Comparison of ENCODE assay signal across 11 mouse cellular contexts in the genomic region with DNA sequence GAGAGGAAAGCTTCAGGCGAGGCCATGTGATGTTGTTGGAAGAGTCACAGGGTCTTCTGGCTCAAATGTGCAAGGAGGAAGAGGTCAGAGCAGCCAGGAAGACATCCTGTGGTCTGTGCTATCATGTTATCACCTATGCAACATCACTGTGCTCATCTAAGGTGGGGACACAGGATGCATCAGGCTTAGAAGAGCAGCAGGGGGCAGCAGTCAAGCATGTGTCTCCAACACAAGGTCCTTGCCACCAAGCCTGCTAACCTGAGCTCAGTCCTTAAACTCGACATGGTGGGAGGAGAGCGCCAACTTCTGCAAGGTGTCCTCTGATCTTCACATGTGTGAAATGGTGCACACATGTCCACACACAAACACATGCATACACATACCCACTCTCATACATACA. TPM values are rescaled to one million over a fixed set of nuclear protein-coding genes. Genes with fewer than 3 reads are reported as not detected.
DNase-seq lines count a peak whose midpoint lies in the region; ATAC-seq and TF ChIP-seq lines count a peak whose summit lies in the region.
"Had no signal": no experiment of that assay in that cellular context is flagged by ENCODE, and none has a peak within 500 bp of the region (broad histone marks: within the 10 kb centered on the region; RNA-seq: fewer than 3 reads in every experiment).

No protein-coding gene starts in this region.

- no peak overlapping the region for H3K27ac ChIP-seq in hindbrain, postnatal 0 days
- no peak overlapping the region for H3K27ac ChIP-seq in hindbrain, embryonic 16.5 days (ENCODE audit: low read depth, low read length)
- no peak overlapping the region for H3K27ac ChIP-seq in spleen, adult 2 months (ENCODE audit: insufficient read depth, low read length)
- H3K27ac ChIP-seq in embryonic fibroblast, embryonic 13.5 days (ENCODE audit: insufficient read depth, low read length), result no peak overlapping the region
- no peak overlapping the region for H3K27ac ChIP-seq in heart, embryonic 11.5 days (ENCODE audit: low read depth, low read length)
- H3K27ac ChIP-seq: hindbrain, embryonic 15.5 days; limb, embryonic 12.5 days had no signal

- peak; percentile 44 for TF ChIP-seq CTCF in hindbrain, postnatal 0 days (IDR thresholded peaks at IDR 0.05; ENCODE audit: low read depth)
- TF ChIP-seq CTCF in spleen, adult 2 months (IDR thresholded peaks at IDR 0.05; ENCODE audit: extremely low read depth, insufficient read depth, insufficient read length, insufficient replicate concordance), result peak; percentile 41; the same call in 1 of the 2 replicates
- TF ChIP-seq CTCF in embryonic fibroblast, embryonic 13.5 days (IDR thresholded peaks at IDR 0.05; ENCODE audit: borderline replicate concordance, insufficient read depth, low read length), result peak; percentile 26; the same call in 1 of the 2 replicates

- H3K27me3 ChIP-seq in hindbrain, postnatal 0 days (ENCODE audit: insufficient read depth, low read length), result no peaks in the 10 kb centered on the region
- no peaks in the 10 kb centered on the region for H3K27me3 ChIP-seq in hindbrain, embryonic 16.5 days (replicated peaks; ENCODE audit: control insufficient read depth, insufficient read depth, low read length)
- H3K27me3 ChIP-seq in spleen, adult 2 months (ENCODE audit: control insufficient read depth, insufficient read depth, low read length), result no peaks in the 10 kb centered on the region
- no peaks in the 10 kb centered on the region for H3K27me3 ChIP-seq in heart, embryonic 11.5 days (ENCODE audit: control insufficient read depth, insufficient read depth, low read length)
- H3K27me3 ChIP-seq: hindbrain, embryonic 15.5 days; limb, embryonic 12.5 days had no signal

- 86% methylated on average over 3 of the region's 3 CpGs for WGBS in hindbrain, postnatal 0 days
- WGBS in hindbrain, embryonic 16.5 days, result 85% methylated on average over 3 of the region's 3 CpGs
- 67% methylated on average over 3 of the region's 3 CpGs for WGBS in spleen, adult 2 months
- WGBS in heart, embryonic 11.5 days (ENCODE audit: insufficient replicate concordance), result 59% methylated on average over 3 of the region's 3 CpGs

- H3K36me3 ChIP-seq in hindbrain, postnatal 0 days (ENCODE audit: insufficient read depth, low read length), result no peaks in the 10 kb centered on the region
- no peaks in the 10 kb centered on the region for H3K36me3 ChIP-seq in hindbrain, embryonic 16.5 days (ENCODE audit: control insufficient read depth, insufficient read depth, low read length)
- H3K36me3 ChIP-seq in spleen, adult 2 months (ENCODE audit: control insufficient read depth, insufficient read depth, low read length), result no peaks in the 10 kb centered on the region
- H3K36me3 ChIP-seq in heart, embryonic 11.5 days (ENCODE audit: control insufficient read depth, insufficient read depth, low read length), result no peaks in the 10 kb centered on the region
- H3K36me3 ChIP-seq: hindbrain, embryonic 15.5 days; limb, embryonic 12.5 days had no signal

- no peak overlapping the region for H3K4me3 ChIP-seq in hindbrain, postnatal 0 days (ENCODE audit: low read length)
- H3K4me3 ChIP-seq in hindbrain, embryonic 16.5 days (ENCODE audit: low read length), result no peak overlapping the region
- H3K4me3 ChIP-seq in spleen, adult 2 months (ENCODE audit: extremely low read depth, insufficient read depth, insufficient read length), result no peak overlapping the region
- H3K4me3 ChIP-seq in embryonic fibroblast, embryonic 13.5 days (ENCODE audit: insufficient read depth, low read length), result no peak overlapping the region
- no peak overlapping the region for H3K4me3 ChIP-seq in heart, embryonic 11.5 days (ENCODE audit: low read depth, low read length)
- H3K4me3 ChIP-seq: hindbrain, embryonic 15.5 days; limb, embryonic 12.5 days; myocyte had no signal

- peaks cover 8% of the 10 kb centered on the region; the same call in 1 of the 2 replicates for H3K4me1 ChIP-seq in hindbrain, postnatal 0 days (ENCODE audit: insufficient read depth, low read length)
- H3K4me1 ChIP-seq in hindbrain, embryonic 16.5 days (ENCODE audit: control insufficient read depth, insufficient read depth, low read depth, low read length), result peaks cover 6% of the 10 kb centered on the region
- peaks cover 5% of the 10 kb centered on the region; the same call in 1 of the 2 replicates for H3K4me1 ChIP-seq in spleen, adult 2 months (ENCODE audit: control insufficient read depth, insufficient read depth, insufficient read length)
- H3K4me1 ChIP-seq in embryonic fibroblast, embryonic 13.5 days (ENCODE audit: control insufficient read depth, insufficient read depth, low read length), result no peaks in the 10 kb centered on the region
- no peaks in the 10 kb centered on the region for H3K4me1 ChIP-seq in heart, embryonic 11.5 days (ENCODE audit: control insufficient read depth, insufficient read depth, low read length)
- H3K4me1 ChIP-seq: hindbrain, embryonic 15.5 days had no signal

- no peak overlapping the region for H3K9ac ChIP-seq in hindbrain, postnatal 0 days (replicated peaks; ENCODE audit: low read length)
- no peak overlapping the region for H3K9ac ChIP-seq in hindbrain, embryonic 16.5 days (ENCODE audit: low read depth, low read length)
- no peak overlapping the region for H3K9ac ChIP-seq in heart, embryonic 11.5 days (ENCODE audit: low read depth, low read length)
- H3K9ac ChIP-seq: hindbrain, embryonic 15.5 days; limb, embryonic 12.5 days had no signal

- no peaks in the 10 kb centered on the region for H3K9me3 ChIP-seq in hindbrain, postnatal 0 days (ENCODE audit: low read length)
- peaks cover 3% of the 10 kb centered on the region; the same call in 1 of the 2 replicates for H3K9me3 ChIP-seq in hindbrain, embryonic 16.5 days (ENCODE audit: control insufficient read depth, low read length)
- no peaks in the 10 kb centered on the region for H3K9me3 ChIP-seq in heart, embryonic 11.5 days (replicated peaks; ENCODE audit: control insufficient read depth, low read length)
- H3K9me3 ChIP-seq: hindbrain, embryonic 15.5 days had no signal

- peak; percentile 41; the same call in 1 of the 2 replicates for ATAC-seq in hindbrain, postnatal 0 days
- ATAC-seq in hindbrain, embryonic 16.5 days, result no peak
- ATAC-seq in heart, embryonic 11.5 days (replicated peaks; ENCODE audit: insufficient number of reproducible peaks, low FRiP score, low TSS enrichment), result no peak

- peak; percentile 32 for DNase-seq in hindbrain, postnatal 0 days (ENCODE audit: low spot score)
- DNase-seq in spleen, adult 2 months (ENCODE audit: low read depth in 1 of 2, low spot score in 2 of 2), result peak in 1 of 2 experiments; percentile 31
- no peak for DNase-seq in spleen, adult 12 weeks (ENCODE audit: low spot score)
- peak; percentile 57 for DNase-seq in thymus, postnatal 4 days
- no peak for DNase-seq in yolk sac, embryonic 10.5 days (ENCODE audit: low spot score)

- no peak overlapping the region for H3K4me2 ChIP-seq in hindbrain, postnatal 0 days (ENCODE audit: low read depth, low read length)
- H3K4me2 ChIP-seq in hindbrain, embryonic 16.5 days (ENCODE audit: low read length), result no peak overlapping the region
- H3K4me2 ChIP-seq in heart, embryonic 11.5 days, result no peak overlapping the region
- H3K4me2 ChIP-seq: hindbrain, embryonic 15.5 days; limb, embryonic 12.5 days had no signal

- no peak for TF ChIP-seq POLR2A in spleen, adult 2 months (IDR thresholded peaks at IDR 0.05; ENCODE audit: low read depth, low read length)
- no peak for TF ChIP-seq POLR2A in embryonic fibroblast, embryonic 13.5 days (IDR thresholded peaks at IDR 0.05; ENCODE audit: low read depth, low read length)

RNA-seq across cellular contexts. Expression of a gene that starts 13.9 kb away (rescaled TPM):
- total RNA-seq in hindbrain, postnatal 0 days (2014; rRNA removed), result 16.0 and 19.0 TPM in 2 replicates
- 9.3 and 11.7 TPM in 2 replicates for polyA plus RNA-seq in hindbrain, postnatal 0 days (2015; fragmentation: Nextera tagmentation; extraction: Ambion mirVana)
- 12.1 and 14.1 TPM in 2 replicates for polyA plus RNA-seq in hindbrain, embryonic 16.5 days (2015; fragmentation: Nextera tagmentation; extraction: Ambion mirVana)
- polyA plus RNA-seq in spleen, adult 2 months (2012; rRNA removed), result 16.6 and 20.2 TPM in 2 replicates
- 36.1 and 42.1 TPM in 2 replicates for polyA plus RNA-seq in embryonic fibroblast, embryonic 13.5 days (2011; ENCODE audit: insufficient read length, low read depth, missing spikeins)
- polyA plus RNA-seq in heart, embryonic 11.5 days (2014; fragmentation: Nextera tagmentation; extraction: Ambion mirVana), result 5.9 and 9.0 TPM in 2 replicates

Comparison
In these comparisons a context has a peak if more than half of its experiments do, and no peak if none do; other contexts are left out.
1. DNase-seq: peak in hindbrain, postnatal 0 days (single experiment) and thymus, postnatal 4 days (single experiment); none in spleen, adult 12 weeks (single experiment) and yolk sac, embryonic 10.5 days (single experiment).
2. Peak in every context shown above with its lines, with median percentiles within 50 percentile points of each other: CTCF ChIP-seq.